Mouse (Mus musculus) adrenal gland, adult 2 months (tissue): ENCODE data around the gene Sdc1. TPM values are rescaled to one million over a fixed set of nuclear protein-coding genes. Genes with fewer than 3 reads are reported as not detected.
A peak's percentile ranks its signal among the peaks of the same experiment; 100 is the strongest.

Source experiments
- DNase-seq: peaks from one replicate; pipeline ENCODE4 v3.0.0; 2021
- long read RNA-seq: library from polyadenylated mRNA; stranded (forward); transcript quantifications from one replicate; pipeline ENCODE4 v2.0.0, GENCODE M21; 2021
- polyA plus RNA-seq: library from polyadenylated mRNA; depleted of rRNA; stranded (reverse); fragments of >200 nt; gene quantifications from 2 replicates; pipeline ENCODE4 v1.2.3, GENCODE M21; 2012; rRNA removed
- total RNA-seq, 2 experiments: library from RNA; stranded (reverse); gene quantifications; 2 replicates each; pipeline ENCODE4 v1.2.3; 2021

Gene Sdc1
- total RNA-seq (10 to 100 TPM; 14.0 to 20.9 TPM), polyA plus RNA-seq (16.4 and 18.0 TPM in 2 replicates)
- long read RNA-seq, transcript Sdc1-201 (5 exons, 3,157 nt): major isoform, 27 of 30 reads
- long read RNA-seq, partial matches to known transcripts: 2 of 30 reads
- long read RNA-seq, other reads (novel, unspliced or antisense): 1 of 30 reads

GRCm38 (mm10) chr12:8770946-8771843, at the start of gene Sdc1:
Gene Sdc1 (plus strand): TSS chr12:8771323.
- peak; percentile 89 for DNase-seq

GRCm38 (mm10) chr12:8726890-8727289, 44.2 kb upstream of the Sdc1 start:
- no peak for DNase-seq

GRCm38 (mm10) chr12:8728739-8729138, 42.4 kb upstream of the Sdc1 start:
- DNase-seq: peak; percentile 12

- no peak for DNase-seq
Measured at GRCm38 (mm10) chr12:8753654-8754053, 17.5 kb upstream of the Sdc1 start.

GRCm38 (mm10) chr12:8754116-8754515, 17.0 kb upstream of the Sdc1 start:
- DNase-seq: no peak

GRCm38 (mm10) chr12:8758029-8758428, 13.1 kb upstream of the Sdc1 start:
- no peak for DNase-seq

- no peak for DNase-seq
Measured at GRCm38 (mm10) chr12:8759115-8759514, 12.0 kb upstream of the Sdc1 start.

GRCm38 (mm10) chr12:8759779-8760178, 11.3 kb upstream of the Sdc1 start:
- no peak for DNase-seq

GRCm38 (mm10) chr12:8760561-8760960, 10.6 kb upstream of the Sdc1 start:
- DNase-seq: no peak

GRCm38 (mm10) chr12:8761058-8761457, 10.1 kb upstream of the Sdc1 start:
- DNase-seq: no peak

- DNase-seq: no peak
Measured at GRCm38 (mm10) chr12:8762667-8763066, 8.5 kb upstream of the Sdc1 start.

GRCm38 (mm10) chr12:8764221-8764930, 6.7 kb upstream of the Sdc1 start:
- DNase-seq: no peak

- no peak for DNase-seq
Measured at GRCm38 (mm10) chr12:8771844-8772380, 789 bp downstream of the Sdc1 start.

- DNase-seq: peak; percentile 69
Measured at GRCm38 (mm10) chr12:8772451-8773143, 1.5 kb downstream of the Sdc1 start.

- no peak for DNase-seq
Measured at GRCm38 (mm10) chr12:8773336-8773735, 2.2 kb downstream of the Sdc1 start.

GRCm38 (mm10) chr12:8774183-8774582, 3.1 kb downstream of the Sdc1 start:
- DNase-seq: no peak

GRCm38 (mm10) chr12:8776206-8776605, 5.1 kb downstream of the Sdc1 start:
- no peak for DNase-seq

- no peak for DNase-seq
Measured at GRCm38 (mm10) chr12:8776741-8777140, 5.6 kb downstream of the Sdc1 start.

- DNase-seq: no peak
Measured at GRCm38 (mm10) chr12:8778106-8778505, 7.0 kb downstream of the Sdc1 start.

GRCm38 (mm10) chr12:8779851-8780250, 8.7 kb downstream of the Sdc1 start:
- DNase-seq: no peak

GRCm38 (mm10) chr12:8781121-8781520, 10.0 kb downstream of the Sdc1 start:
- no peak for DNase-seq
